Mouse (Mus musculus) olfactory bulb, adult 2 months (tissue): ENCODE measurements around the gene Dcpp1. TPM values are rescaled to one million over a fixed set of nuclear protein-coding genes. Genes with fewer than 3 reads are reported as not detected.

ENCODE experiments used
- H3K27ac ChIP-seq: fragments of 200-500 bp; 2 replicates; pipeline ENCODE4 v1.5.1; 2012; ENCODE audit warnings: low read depth, low read length; ENCODE audit not compliant: insufficient read depth
- H3K4me1 ChIP-seq: fragments of 200-500 bp; 2 replicates; pipeline ENCODE4 v1.6.1; 2012; ENCODE audit warnings: low read length; ENCODE audit not compliant: control insufficient read depth, insufficient read depth
- H3K4me3 ChIP-seq: fragments of 200-500 bp; 2 replicates; pipeline ENCODE4 v1.5.1; 2012; ENCODE audit warnings: mild to moderate bottlenecking, low read depth, low read length, moderate library complexity; ENCODE audit not compliant: insufficient read depth
- CTCF ChIP-seq: fragments of 200-500 bp; IDR thresholded peaks from 2 replicates; pipeline ENCODE4 v1.5.1; 2012; ENCODE audit warnings: low read depth, mild to moderate bottlenecking, low read length, moderate library complexity; ENCODE audit not compliant: insufficient read depth
- POLR2A ChIP-seq: fragments of 200-500 bp; IDR thresholded peaks from 2 replicates; pipeline ENCODE4 v1.6.1; 2012; ENCODE audit warnings: mild to moderate bottlenecking, low read depth, low read length, moderate library complexity; ENCODE audit not compliant: insufficient read depth
- WGBS: fragments of 180-500 bp; shearing (Covaris S2); methylation state at CpG from one replicate; pipeline ENCODE4 v1.1.7; 2018; 5-methylcytosine and 5-hydroxymethylcytosine counted together
- polyA plus RNA-seq: library from polyadenylated mRNA; stranded (reverse); fragments of >200 nt; gene quantifications from 2 replicates; pipeline ENCODE4 v1.2.4, GENCODE M21; 2012; ENCODE audit warnings: low replicate concordance; ENCODE audit not compliant: missing spikeins, insufficient read depth, insufficient read length

Dcpp1 gene
- polyA plus RNA-seq, 1 experiment: not detected

DNA sequence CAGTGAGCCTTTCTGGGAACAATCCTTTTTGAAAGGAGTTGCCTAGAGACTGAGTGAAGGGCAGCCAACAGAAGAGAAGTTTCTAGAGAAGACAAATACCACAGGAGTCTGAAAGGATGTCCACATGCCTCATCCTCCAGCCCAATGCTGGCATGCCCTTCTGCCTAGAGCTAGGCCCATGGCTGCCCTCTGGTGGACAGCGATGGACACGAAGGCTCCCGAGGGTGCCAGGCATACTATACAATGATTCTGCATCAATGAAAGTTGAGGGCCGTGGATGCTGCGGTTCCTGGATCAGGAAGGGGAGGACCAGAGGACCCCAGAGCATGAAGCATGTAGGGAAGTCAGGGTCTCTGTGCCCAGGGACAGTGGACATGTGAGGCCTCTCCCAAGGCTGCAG lies 27.4 kb upstream of the Dcpp1 start:
- no peak overlapping the region for H3K27ac ChIP-seq
- WGBS: 29% methylated on average over 5 of the region's 5 CpGs
- H3K4me1 ChIP-seq: no peaks in the 10 kb centered on the region
- no peak overlapping the region for H3K4me3 ChIP-seq
- TF ChIP-seq POLR2A: no peak
- TF ChIP-seq CTCF: no peak

GRCm38 (mm10) chr17:23854229-23854765 lies 26.4 kb upstream of the Dcpp1 start:
- 90% methylated on average over 10 of the region's 10 CpGs for WGBS
- TF ChIP-seq CTCF: no peak
- no peak for TF ChIP-seq POLR2A
- Histone ChIP-seq H3K27ac (no peak overlapping the region), H3K4me3 (no peak overlapping the region), H3K4me1 (no peaks in the 10 kb centered on the region)

DNA sequence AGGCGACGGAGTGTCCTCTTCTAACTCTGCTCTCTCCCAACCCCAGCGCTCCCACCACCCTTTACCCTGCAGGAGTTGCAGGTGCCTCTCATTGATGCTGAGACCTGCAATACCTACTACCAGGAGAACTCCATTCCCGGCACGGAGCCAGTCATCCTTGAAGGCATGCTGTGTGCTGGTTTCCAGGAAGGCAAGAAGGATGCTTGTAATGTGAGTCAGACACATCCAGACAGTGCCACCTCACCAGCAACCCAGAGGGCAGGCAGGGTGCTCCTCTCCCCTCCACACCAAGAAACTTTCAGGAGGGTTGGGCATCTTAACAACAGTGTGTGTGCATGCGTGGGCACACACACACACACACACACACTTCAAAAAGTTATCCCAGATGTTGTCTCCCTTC lies 23.5 kb upstream of the Dcpp1 start:
- Histone ChIP-seq H3K27ac (no peak overlapping the region), H3K4me1 (no peaks in the 10 kb centered on the region), H3K4me3 (no peak overlapping the region)
- TF ChIP-seq POLR2A (no peak), CTCF (no peak)
- 90% methylated on average over 6 of the region's 6 CpGs for WGBS

- no peak for TF ChIP-seq POLR2A
- no peak for TF ChIP-seq CTCF
- 86% methylated on average over 2 of the region's 2 CpGs for WGBS
- Histone ChIP-seq H3K4me3 (no peak overlapping the region), H3K4me1 (no peaks in the 10 kb centered on the region), H3K27ac (no peak overlapping the region)
Observed at GRCm38 (mm10) chr17:23857913-23858312, 22.8 kb upstream of the Dcpp1 start.

GRCm38 (mm10) chr17:23862926-23863325 lies 17.8 kb upstream of the Dcpp1 start:
- no peak overlapping the region for H3K27ac ChIP-seq
- H3K4me3 ChIP-seq: no peak overlapping the region
- WGBS: 78% methylated on average over 4 of the region's 4 CpGs
- H3K4me1 ChIP-seq: no peaks in the 10 kb centered on the region
- TF ChIP-seq CTCF (no peak), POLR2A (no peak)

- no peak within 1 kb of the TSS for H3K27ac ChIP-seq
- no peaks in the 10 kb centered on the region for H3K4me1 ChIP-seq
- WGBS: 92% methylated on average over 15 of the region's 15 CpGs
- H3K4me3 ChIP-seq: no peak within 1 kb of the TSS
- no peak for TF ChIP-seq POLR2A
- no peak for TF ChIP-seq CTCF
Observed at GRCm38 (mm10) chr17:23867756-23868155, 12.9 kb upstream of the Dcpp1 start, which contains the start of gene Prss21. Gene Prss21, plus strand, starts transcription at chr17:23868056.

- Histone ChIP-seq H3K27ac (no peak overlapping the region), H3K4me3 (no peak overlapping the region), H3K4me1 (no peaks in the 10 kb centered on the region)
- TF ChIP-seq CTCF: no peak
- no peak for TF ChIP-seq POLR2A
- WGBS: 90% methylated on average over 11 of the region's 11 CpGs
Observed at GRCm38 (mm10) chr17:23868513-23868912, 12.2 kb upstream of the Dcpp1 start.

GRCm38 (mm10) chr17:23873884-23874856 lies 6.5 kb upstream of the Dcpp1 start:
- H3K4me1 ChIP-seq: peaks cover 4% of the 10 kb centered on the region
- no peak overlapping the region for H3K4me3 ChIP-seq
- no peak overlapping the region for H3K27ac ChIP-seq
- WGBS: 38% methylated on average over 8 of the region's 8 CpGs
- TF ChIP-seq CTCF (no peak), POLR2A (no peak)

GRCm38 (mm10) chr17:23876741-23877140 lies 3.9 kb upstream of the Dcpp1 start:
- Histone ChIP-seq H3K27ac (no peak overlapping the region), H3K4me3 (no peak overlapping the region), H3K4me1 (peaks cover 4% of the 10 kb centered on the region)
- 22% methylated on average over 3 of the region's 3 CpGs for WGBS
- TF ChIP-seq CTCF: no peak
- TF ChIP-seq POLR2A: no peak
